Mouse (Mus musculus) liver, embryonic 14.5 days (tissue): ENCODE measurements at regions not wholly inside any gene's neighbourhood (a gene's known extent, or its start where the extent isn't known, plus 50 kb on each side); places are given as distances from the start of the nearest gene placed in this dataset.

Experiments
- CTCF ChIP-seq: IDR thresholded peaks from 2 replicates; pipeline ENCODE4 v1.5.1; 2016; ENCODE audit warnings: antibody characterized with exemption, low read depth, control low read depth
- EP300 ChIP-seq: IDR thresholded peaks from 2 replicates; pipeline ENCODE4 v1.6.1; 2016; ENCODE audit warnings: antibody characterized with exemption, low read depth

GRCm38 (mm10) chr16:7725225-7725624 is 699.7 kb downstream of the Tmem114 start:
- no peak for TF ChIP-seq CTCF
- no peak for TF ChIP-seq EP300
